Mouse (Mus musculus) liver, adult (tissue): ENCODE data around the gene Anapc7.

Experiments used
- GATA4 ChIP-seq: IDR thresholded peaks from 2 replicates; pipeline ENCODE4 v1.6.1; 2014; ENCODE audit warnings: mild to moderate bottlenecking, low read length; ENCODE audit not compliant: insufficient replicate concordance

The Anapc7 gene

DNA sequence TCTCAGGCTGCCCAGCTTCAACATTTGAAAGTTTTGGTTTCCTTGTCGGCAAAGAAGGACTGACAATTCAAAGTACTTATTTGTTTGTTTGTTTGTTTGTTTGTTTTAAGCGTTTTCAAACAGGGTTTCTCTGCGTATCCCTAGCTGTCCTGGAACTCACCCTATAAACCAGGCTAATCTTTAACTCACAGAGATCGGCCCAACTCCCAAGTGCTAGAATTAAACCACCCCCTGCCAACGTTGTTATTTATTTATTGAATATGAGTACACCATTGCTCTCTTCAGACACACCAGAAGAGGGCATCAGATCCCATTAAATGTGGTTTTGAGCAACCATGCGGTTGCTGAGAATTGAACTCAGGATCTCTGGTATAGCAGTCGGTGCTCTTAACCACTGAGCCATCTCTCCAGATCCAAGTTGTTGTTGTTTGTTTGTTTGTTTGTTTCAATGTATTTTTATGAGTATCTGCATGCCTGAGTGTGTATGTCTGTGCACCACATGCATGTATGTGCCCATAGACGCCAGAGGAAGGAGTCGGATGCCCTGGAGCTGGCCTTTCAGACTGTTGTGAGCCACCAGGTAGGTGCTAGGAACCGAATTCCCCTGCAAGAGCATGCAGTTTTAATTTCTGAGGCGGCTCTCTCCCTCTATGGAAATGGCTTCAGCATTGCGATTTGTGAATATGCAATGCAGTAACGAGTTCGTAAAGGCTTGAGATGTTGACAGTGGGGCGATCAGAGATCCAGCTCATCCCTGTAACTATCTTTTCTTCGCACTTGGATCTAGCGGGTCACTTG lies at the start of gene Anapc7:
Gene Anapc7, plus strand, starts transcription at position 423 of the 798 bp plus-strand sequence.
- TF ChIP-seq GATA4 = no peak

DNA sequence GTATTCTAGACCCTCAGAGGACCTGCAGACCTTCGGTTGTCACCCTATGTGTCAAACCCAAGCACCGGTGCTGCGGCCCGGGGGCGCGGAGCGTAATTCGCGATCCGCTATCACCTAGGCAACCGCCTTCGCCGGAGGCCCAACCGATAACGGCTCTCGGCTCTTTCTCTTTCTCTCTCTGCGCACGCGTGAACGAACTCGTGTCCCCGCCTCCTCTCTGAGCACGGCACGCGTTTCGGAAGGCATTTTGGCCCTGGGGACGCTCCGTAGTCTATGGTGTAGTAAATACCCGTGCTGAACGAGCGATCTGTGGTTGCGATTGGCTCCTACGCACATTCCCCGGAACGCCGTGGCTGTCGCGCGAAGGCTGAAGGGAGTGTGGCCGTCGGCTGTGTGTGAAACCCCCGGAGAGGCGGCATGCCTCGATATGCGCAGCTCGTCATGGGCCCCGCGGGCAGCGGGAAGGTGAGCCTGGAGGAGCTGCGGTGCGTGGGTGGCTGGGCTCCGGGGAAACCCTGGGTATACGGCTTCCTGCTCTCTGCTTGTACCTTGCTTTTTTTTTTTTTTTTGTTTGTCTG lies 49.2 kb upstream of the Anapc7 start, which contains the start of gene Fam216a:
Gene Fam216a, minus strand, starts transcription at position 173 of the 578 bp plus-strand sequence.
- peak; percentile 92; the same call in 1 of the 2 replicates for TF ChIP-seq GATA4

DNA sequence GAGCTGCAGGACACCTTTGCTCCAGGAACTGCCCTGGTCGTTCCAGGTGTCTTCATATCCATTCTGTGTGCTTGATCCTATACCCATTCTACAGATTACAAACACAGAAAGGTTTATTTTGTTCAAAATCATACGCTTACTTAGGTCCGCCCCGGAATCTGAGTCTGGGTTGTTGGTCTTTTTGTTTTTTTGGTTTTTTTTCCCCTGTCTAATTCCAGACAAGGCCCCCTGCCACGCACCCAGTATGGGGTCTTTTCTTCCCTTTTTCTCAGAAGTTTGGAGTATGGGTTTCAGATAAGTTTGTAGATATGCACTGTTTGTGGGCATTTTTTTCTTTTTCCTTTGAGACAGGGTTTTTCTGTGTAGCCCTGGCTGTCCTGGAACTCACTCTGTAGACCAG lies 48.6 kb upstream of the Anapc7 start:
- TF ChIP-seq GATA4 = no peak

DNA sequence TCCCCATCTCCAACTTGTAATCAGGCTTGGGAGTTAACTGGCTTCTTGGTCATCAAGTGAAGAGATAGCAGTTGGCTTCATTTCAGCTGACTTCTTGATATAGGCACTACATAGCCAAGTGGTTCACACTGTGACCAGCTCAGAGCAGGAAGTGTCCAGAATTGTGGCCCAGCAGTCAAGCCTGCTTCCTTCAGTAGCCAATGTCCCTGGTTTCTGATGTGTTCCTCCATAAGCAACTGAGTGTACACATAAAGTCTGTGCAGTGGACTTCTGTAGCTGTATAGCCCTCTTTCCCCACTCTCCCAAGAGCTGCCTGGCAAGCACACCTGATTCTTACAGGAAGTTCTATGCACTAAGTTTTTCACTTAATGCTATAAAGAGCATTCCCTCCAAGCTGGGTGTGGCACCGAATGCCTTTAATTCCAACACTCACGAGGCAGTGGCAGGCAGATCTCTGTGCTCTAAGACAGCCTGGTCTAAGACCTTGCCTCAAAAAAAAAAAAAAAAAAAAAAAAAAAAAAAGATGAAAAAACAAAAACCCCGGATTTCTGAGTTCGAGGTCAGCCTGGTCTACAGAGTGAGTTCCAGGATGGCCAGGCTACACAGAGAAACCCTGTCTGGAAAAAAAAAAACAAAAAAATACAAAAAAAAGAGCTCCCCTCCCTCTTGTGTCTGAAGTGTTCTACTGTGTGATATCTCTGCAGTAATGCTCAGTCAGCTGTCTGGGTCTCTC lies 44.2 kb upstream of the Anapc7 start:
- TF ChIP-seq GATA4 = no peak

DNA sequence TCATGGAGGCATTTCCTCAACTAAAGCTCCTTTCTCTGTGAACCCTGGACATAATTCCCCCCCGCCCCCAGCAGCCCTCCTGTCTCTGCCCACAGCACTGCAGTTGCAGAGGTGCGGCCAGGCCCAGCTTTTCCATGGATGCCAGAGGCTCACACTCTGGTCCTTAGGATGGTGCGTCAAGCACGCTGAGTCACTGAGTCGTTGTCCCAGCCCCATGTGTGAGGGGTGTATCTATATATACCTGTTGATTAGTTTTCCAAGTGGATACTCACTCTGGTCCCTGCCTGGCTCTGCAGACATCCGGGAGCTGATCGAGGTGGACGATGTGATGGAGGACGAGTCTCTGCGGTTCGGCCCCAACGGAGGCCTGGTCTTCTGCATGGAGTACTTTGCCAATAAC lies 43.3 kb upstream of the Anapc7 start:
- TF ChIP-seq GATA4 = no peak

DNA sequence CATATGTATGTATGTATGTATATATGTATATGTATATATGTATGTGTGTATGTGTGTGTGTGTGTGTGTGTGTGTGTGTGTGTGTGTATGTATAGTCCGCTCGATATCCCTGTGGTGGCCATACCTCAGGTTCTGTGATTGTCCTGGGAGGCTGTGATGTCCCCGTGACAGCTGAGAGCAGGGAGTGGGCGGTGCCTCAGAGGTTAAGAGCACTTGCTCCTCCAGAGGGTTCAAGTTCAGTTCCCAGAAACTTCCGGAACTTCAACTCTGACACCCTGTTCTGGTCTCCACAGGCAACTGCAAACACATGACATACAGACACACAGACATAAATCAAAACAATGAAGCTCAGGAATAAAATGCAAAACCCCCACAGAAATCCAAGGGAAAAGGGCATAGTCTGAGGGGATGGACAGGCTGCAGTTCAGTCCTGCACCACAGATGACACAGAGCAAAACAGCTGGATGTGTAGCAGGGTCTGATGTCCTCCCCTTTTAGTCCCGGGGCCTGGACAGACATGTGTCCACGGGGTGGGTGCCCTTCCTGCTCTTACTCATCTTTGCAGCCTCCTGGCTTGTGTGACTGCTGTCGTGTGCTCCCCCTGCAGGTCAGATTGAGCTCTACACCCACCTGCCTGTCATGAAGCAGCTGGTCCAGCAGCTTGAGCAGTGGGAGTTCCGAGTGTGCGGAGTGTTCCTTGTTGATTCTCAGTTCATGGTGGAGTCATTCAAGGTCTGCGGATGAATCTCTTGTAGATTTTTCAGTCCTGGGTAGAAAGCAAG lies 41.9 kb upstream of the Anapc7 start:
- TF ChIP-seq GATA4 = no peak

DNA sequence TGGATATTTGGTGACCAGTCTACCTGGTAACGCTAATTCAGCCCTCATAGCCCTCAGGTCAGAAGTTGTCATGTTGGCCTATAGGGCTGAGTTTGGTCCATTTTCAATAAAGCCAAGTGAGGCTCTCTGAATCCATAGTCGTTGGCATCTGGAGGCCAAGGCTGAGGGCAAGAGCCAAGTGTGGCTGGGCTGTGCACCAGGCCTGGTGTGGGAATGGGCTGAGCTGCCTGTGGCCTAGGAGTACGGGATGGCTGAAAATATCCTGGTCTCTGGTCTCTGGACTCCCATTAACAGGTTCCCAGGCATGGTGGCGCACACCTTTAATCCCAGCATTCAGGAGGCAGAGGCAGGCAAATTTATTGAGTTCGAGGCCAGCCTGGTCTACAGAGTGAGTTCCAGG lies 31.5 kb upstream of the Anapc7 start:
- TF ChIP-seq GATA4 = no peak

DNA sequence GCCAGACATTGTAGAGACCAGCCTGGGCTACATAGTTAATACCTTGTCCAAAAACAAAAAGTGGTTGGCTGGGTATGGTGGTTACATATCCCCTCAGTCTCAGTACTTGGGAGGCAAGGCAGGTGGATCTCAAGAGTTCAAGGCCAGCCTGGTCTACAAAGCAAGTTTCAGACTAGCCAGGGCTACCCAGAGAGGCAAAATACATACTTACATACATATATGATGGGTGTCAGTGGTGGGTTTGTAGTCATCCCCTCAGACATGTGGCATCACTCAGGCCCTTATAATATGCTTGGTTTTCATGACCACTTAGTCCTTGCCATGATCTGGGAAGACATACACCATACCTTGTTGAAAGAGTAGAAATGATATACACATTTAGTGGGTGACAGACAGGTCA lies 30.8 kb upstream of the Anapc7 start:
- no peak for TF ChIP-seq GATA4

DNA sequence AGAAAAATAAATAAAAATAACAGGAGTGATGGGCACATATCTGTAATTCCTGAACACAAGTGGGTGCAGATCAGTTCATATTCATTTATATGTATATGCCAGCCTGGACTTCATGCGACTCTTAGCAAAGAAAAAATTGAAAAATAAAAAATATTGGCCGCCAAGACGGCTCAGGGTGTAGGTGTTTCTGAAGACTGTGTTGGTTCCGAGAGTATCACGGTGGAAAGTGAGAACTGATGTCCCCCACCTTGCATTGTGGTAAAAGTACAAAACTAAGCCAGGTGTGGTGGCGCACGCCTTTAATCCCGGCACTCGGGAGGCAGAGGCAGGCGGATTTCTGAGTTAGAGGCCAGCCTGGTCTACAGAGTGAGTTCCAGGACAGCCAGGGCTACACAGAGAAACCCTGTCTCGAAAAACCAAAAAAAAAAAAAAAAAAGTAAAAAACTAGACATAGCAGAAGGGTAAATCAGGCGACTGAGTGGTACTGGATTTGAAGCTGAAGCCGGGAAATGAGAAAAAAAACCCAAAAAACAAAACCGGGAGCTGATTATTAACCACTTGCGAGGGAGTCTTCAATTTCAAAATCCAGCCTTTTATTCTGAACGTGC lies 30.2 kb upstream of the Anapc7 start:
- TF ChIP-seq GATA4 = no peak

DNA sequence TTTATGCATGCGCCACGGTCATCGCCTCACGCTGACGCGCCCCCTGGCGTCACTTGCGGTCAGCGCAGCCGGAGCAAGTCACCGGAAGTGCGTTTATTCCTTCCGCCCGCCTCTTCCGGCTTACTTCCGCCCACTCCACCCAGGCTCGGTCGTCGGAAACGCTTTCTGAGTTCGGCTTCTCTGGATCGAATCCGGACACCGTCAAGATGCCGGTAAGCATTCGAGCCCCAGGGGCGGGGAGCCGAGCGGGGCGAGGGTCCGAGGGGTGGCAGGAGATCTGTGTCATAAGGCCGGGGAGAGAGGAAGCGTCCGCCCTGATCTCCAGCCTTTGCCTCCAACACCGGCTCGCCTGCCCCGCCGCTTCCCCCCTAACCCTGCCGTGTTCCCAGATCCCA lies 29.7 kb upstream of the Anapc7 start, which contains the start of gene Arpc3:
Gene Arpc3, plus strand, starts transcription at position 93 of the 395 bp plus-strand sequence.
- TF ChIP-seq GATA4 = no peak; the same call in 1 of the 2 replicates

DNA sequence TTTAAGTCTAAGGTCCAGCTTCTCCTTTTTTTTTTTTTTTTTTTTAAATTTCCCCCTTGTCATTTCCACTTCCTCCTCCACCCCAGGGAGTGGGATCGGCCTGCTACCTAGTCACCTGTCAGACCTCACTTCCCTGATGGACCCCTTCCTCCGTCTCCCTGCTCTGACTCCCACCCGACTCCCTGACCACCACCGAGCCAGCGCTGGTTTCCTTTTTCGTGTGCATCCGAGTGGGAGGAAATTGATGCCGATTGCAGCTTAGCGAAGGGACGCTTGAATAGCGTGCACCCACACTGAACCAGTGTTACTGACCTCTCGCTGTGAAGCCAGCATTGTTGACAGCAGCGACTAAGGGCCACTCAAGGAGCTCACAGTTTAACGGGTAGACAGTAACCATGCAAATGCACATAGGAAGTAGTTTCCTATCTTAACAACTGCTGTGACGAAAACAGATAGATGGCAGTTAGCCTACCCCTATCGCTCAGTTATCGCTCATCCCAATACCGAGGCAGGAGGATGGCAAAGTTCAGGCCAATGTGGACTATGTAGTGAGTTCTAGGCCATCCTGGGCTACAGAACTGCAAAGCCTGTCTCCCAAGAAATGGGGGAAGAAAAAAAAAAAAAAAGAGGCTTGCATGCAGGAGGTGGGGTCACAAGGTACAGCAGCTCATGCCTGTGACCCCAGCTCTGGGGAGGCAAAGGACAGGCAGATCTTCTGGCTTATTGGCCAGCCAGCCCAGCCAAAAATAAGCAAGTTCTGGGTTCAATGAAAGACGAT lies 29.1 kb upstream of the Anapc7 start:
- TF ChIP-seq GATA4 = no peak

DNA sequence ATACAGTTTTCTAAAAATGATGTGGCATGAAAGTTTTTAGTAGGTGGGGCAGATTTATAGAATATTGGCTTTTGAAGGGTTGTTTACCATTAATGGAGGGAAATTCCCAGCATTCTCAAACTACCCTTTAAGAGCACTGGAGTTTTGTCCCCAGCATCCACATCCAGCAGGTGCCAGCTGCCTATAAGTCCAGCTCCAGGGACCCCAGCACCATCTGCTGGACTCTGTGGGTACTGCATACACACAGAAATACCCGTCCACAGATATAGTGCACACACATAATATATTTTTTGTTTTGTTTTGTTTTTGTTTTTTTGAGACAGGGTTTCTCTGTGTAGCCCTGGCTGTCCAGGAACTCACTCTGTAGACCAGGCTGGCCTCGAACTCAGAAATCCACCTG lies 27.6 kb upstream of the Anapc7 start:
- TF ChIP-seq GATA4 = no peak

DNA sequence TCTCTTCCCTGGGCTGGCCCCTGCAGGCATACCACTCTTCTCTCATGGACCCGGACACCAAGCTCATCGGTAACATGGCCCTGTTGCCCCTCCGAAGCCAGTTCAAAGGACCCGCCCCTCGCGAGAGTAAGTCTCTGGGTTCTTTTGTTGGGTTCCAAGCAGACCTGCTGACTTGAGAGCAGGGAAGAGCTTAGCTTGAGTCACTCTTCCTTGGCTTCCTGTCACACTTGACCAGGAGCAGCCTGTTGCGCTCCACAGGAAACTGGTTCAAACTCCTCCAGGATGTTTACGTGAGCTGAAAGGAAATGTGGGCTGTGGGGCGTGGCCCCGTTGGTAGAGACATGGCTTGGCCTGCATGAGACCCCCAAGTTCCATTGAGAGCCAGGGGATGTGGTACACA lies 24.7 kb upstream of the Anapc7 start:
- no peak for TF ChIP-seq GATA4

DNA sequence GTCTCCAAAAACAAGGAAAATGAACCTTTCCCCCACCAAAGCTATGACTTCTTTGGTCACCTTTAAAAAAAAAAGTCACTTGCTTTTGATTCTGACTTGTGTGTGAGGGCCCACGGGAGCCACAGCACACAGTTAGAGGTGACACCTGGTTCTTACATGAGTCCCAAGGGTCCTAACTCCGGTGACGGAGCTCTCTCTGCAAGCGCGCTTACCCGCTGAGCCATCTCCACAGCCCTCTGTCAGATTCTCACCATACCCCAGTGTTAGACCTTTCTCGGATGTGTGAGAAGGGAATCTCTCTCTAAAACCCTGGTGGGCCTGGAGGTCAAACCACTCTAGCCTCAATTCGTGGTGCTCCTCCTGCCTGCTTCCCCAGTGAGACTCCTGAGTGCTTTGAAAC lies 24.0 kb upstream of the Anapc7 start:
- TF ChIP-seq GATA4 = no peak
